In the genomic region with DNA sequence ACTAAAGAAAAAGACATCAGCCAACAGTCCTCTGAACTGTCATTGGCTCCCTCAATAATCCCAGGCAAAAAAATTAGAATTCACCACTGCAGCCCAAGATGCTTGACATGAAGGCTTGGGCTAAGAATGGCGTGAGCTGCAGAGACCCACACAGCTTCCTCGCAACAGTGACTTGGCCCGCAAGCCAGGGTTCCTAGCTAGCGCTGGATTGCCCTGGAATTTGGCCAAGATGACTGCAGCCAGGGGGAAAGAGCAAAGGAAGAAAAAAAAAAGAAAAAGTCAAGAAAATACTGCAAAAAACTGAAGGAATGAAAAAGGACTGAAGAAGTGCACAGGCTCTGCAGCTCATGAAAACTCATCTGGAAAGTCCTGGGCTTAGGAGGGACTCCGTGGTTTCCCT, we compare ENCODE assay signal across 12 mouse cellular contexts. TPM values are rescaled to one million over a fixed set of nuclear protein-coding genes. Genes with fewer than 3 reads are reported as not detected.
DNase-seq lines count a peak whose midpoint lies in the region; ATAC-seq and TF ChIP-seq lines count a peak whose summit lies in the region.
"Had no signal": no experiment of that assay in that cellular context is flagged by ENCODE, and none has a peak within 500 bp of the region (broad histone marks: within the 10 kb centered on the region; RNA-seq: fewer than 3 reads in every experiment).

No protein-coding gene starts in this region.

- H3K4me1 ChIP-seq in kidney, embryonic 14.5 days (ENCODE audit: control insufficient read depth, insufficient read depth, low read length): peaks cover 40% of the 10 kb centered on the region
- H3K4me1 ChIP-seq in kidney, postnatal 0 days (replicated peaks; ENCODE audit: insufficient read depth, low read length): peaks cover 19% of the 10 kb centered on the region

- no peak for ATAC-seq in kidney, embryonic 14.5 days (ENCODE audit: low FRiP score, low TSS enrichment)
- ATAC-seq in kidney, postnatal 0 days (replicated peaks; ENCODE audit: low FRiP score, low read depth): no peak

- H3K27me3 ChIP-seq in kidney, embryonic 14.5 days (ENCODE audit: control insufficient read depth, insufficient read depth, low read length): no peaks in the 10 kb centered on the region
- no peaks in the 10 kb centered on the region for H3K27me3 ChIP-seq in kidney, postnatal 0 days (ENCODE audit: insufficient read depth, low read length)
- H3K27me3 ChIP-seq: megakaryocyte, embryonic 14.5 days had no signal

- no peak overlapping the region for H3K27ac ChIP-seq in kidney, embryonic 14.5 days (ENCODE audit: low read depth, low read length)
- no peak overlapping the region for H3K27ac ChIP-seq in kidney, postnatal 0 days
- H3K27ac ChIP-seq: neural tube, embryonic 13.5 days had no signal

- no peak for TF ChIP-seq CTCF in kidney, postnatal 0 days (IDR thresholded peaks at IDR 0.05; ENCODE audit: low read depth)

- H3K9ac ChIP-seq in kidney, embryonic 14.5 days (ENCODE audit: low read depth, low read length): no peak overlapping the region
- no peak overlapping the region for H3K9ac ChIP-seq in kidney, postnatal 0 days (ENCODE audit: low read depth, low read length)
- H3K9ac ChIP-seq: neural tube, embryonic 13.5 days had no signal

- DNase-seq in adrenal gland, adult 2 months: peak; percentile 24
- DNase-seq in adrenal gland, adult 18-20 months (ENCODE audit: low spot score in 2 of 2): no peak
- DNase-seq in kidney, adult 11 months: peak; percentile 26
- DNase-seq in adrenal gland, postnatal 25 days: peak; percentile 28
- DNase-seq in kidney, postnatal 0 days (ENCODE audit: low spot score): peak; percentile 63
- no peak for DNase-seq in layer of hippocampus, adult 9-11 months
- no peak for DNase-seq in cerebellum, adult 18-20 months
- DNase-seq: cerebellum, adult 9-11 months had no signal

- no peaks in the 10 kb centered on the region for H3K9me3 ChIP-seq in kidney, embryonic 14.5 days (ENCODE audit: control insufficient read depth, low read length)
- H3K9me3 ChIP-seq in kidney, postnatal 0 days (replicated peaks; ENCODE audit: low read length): no peaks in the 10 kb centered on the region
- H3K9me3 ChIP-seq: megakaryocyte, embryonic 14.5 days; neural tube, embryonic 13.5 days had no signal

- H3K4me2 ChIP-seq in kidney, embryonic 14.5 days (replicated peaks; ENCODE audit: low read depth, low read length): no peak overlapping the region
- no peak overlapping the region for H3K4me2 ChIP-seq in kidney, postnatal 0 days (ENCODE audit: low read length)
- H3K4me2 ChIP-seq: neural tube, embryonic 13.5 days had no signal

- no peaks in the 10 kb centered on the region for H3K36me3 ChIP-seq in kidney, embryonic 14.5 days (ENCODE audit: control insufficient read depth, insufficient read depth, low read length)
- H3K36me3 ChIP-seq in kidney, postnatal 0 days (ENCODE audit: insufficient read depth, low read length): no peaks in the 10 kb centered on the region
- H3K36me3 ChIP-seq: G1E; neural tube, embryonic 13.5 days had no signal

- no peak overlapping the region for H3K4me3 ChIP-seq in kidney, embryonic 14.5 days (ENCODE audit: low read length)
- no peak overlapping the region for H3K4me3 ChIP-seq in kidney, postnatal 0 days (replicated peaks; ENCODE audit: low read depth, low read length)
- H3K4me3 ChIP-seq: megakaryocyte, embryonic 14.5 days; neural tube, embryonic 13.5 days had no signal

- 68% methylated on average over 5 of the region's 5 CpGs for WGBS in kidney, embryonic 14.5 days
- 43% methylated on average over 5 of the region's 5 CpGs for WGBS in kidney, postnatal 0 days

RNA-seq across cellular contexts. Expression of gene Sec22b, which starts 43.5 kb away (rescaled TPM):
- total RNA-seq in adrenal gland, adult 2 months (2021): 100 to 1,000 TPM in 1 of 2 experiments, 10 to 100 TPM in 1; 98.8 to 160 TPM
- polyA plus RNA-seq in adrenal gland, adult 2 months (2012; rRNA removed): 15.5 and 21.4 TPM in 2 replicates
- 100 to 1,000 TPM in 1 of 2 experiments, 10 to 100 TPM in 1; 93.0 to 193 TPM for total RNA-seq in adrenal gland, adult 18-20 months (2021)
- 120 and 136 TPM in 2 replicates for polyA plus RNA-seq in kidney, embryonic 14.5 days (2014; fragmentation: Nextera tagmentation; extraction: Ambion mirVana)
- total RNA-seq in adrenal gland, postnatal 25 days (2021): 116 and 129 TPM in 2 replicates
- polyA plus RNA-seq in kidney, postnatal 0 days (2015; fragmentation: Nextera tagmentation; extraction: Ambion mirVana): 97.7 and 102 TPM in 2 replicates

RNA-seq across cellular contexts. Expression of gene Pde4dip, which starts 56.0 kb away (rescaled TPM):
- 10 to 100 TPM; 24.6 to 39.7 TPM for total RNA-seq in adrenal gland, adult 2 months (2021)
- 13.1 and 17.7 TPM in 2 replicates for polyA plus RNA-seq in adrenal gland, adult 2 months (2012; rRNA removed)
- total RNA-seq in adrenal gland, adult 18-20 months (2021): 10 to 100 TPM; 24.8 to 32.6 TPM
- polyA plus RNA-seq in kidney, embryonic 14.5 days (2014; fragmentation: Nextera tagmentation; extraction: Ambion mirVana): 10.7 and 22.1 TPM in 2 replicates
- total RNA-seq in adrenal gland, postnatal 25 days (2021): 21.6 and 23.6 TPM in 2 replicates
- 17.6 and 18.0 TPM in 2 replicates for polyA plus RNA-seq in kidney, postnatal 0 days (2015; fragmentation: Nextera tagmentation; extraction: Ambion mirVana)

Comparison
In these comparisons a context has a peak if more than half of its experiments do, and no peak if none do; other contexts are left out.
1. DNase-seq: peak in adrenal gland, adult 2 months (single experiment), kidney, adult 11 months (single experiment), adrenal gland, postnatal 25 days (single experiment) and kidney, postnatal 0 days (single experiment); none in adrenal gland, adult 18-20 months (0 of 2), layer of hippocampus, adult 9-11 months (single experiment) and cerebellum, adult 18-20 months (0 of 2).